Mouse (Mus musculus) hindbrain, embryonic 12.5 days (tissue): ENCODE measurements at regions not wholly inside any gene's neighbourhood (a gene's known extent, or its start where the extent isn't known, plus 50 kb on each side); places are given as distances from the start of the nearest gene placed in this dataset.

Experiments
- ATAC-seq: fragments of 200-750 bp; cut with Nextera tagmentation; 2 replicates; pipeline ENCODE4 v1.8.0; 2017; ENCODE audit warnings: moderate TSS enrichment; ENCODE audit not compliant: low FRiP score
- H3K27ac ChIP-seq: fragments of 300-500 bp; sonication (generic); 2 replicates; pipeline ENCODE4 v1.5.1; 2016; ENCODE audit warnings: mild to moderate bottlenecking
- H3K27me3 ChIP-seq: fragments of 300-500 bp; sonication (generic); 2 replicates; pipeline ENCODE4 v1.6.1; 2016; ENCODE audit warnings: mild to moderate bottlenecking
- H3K36me3 ChIP-seq: fragments of 300-500 bp; sonication (generic); 2 replicates; pipeline ENCODE4 v1.6.1; 2016; ENCODE audit warnings: mild to moderate bottlenecking
- H3K4me1 ChIP-seq: fragments of 300-500 bp; sonication (generic); 2 replicates; pipeline ENCODE4 v1.6.1; 2016
- H3K4me2 ChIP-seq: fragments of 300-500 bp; sonication (generic); replicated peaks from 2 replicates; pipeline ENCODE4 v1.6.1; 2016; ENCODE audit warnings: mild to moderate bottlenecking
- H3K4me3 ChIP-seq: fragments of 300-500 bp; sonication (generic); 2 replicates; pipeline ENCODE4 v1.5.1; 2016; ENCODE audit warnings: mild to moderate bottlenecking
- H3K9ac ChIP-seq: fragments of 300-500 bp; sonication (generic); 2 replicates; pipeline ENCODE4 v1.6.1; 2016; ENCODE audit warnings: mild to moderate bottlenecking, moderate library complexity
- H3K9me3 ChIP-seq: fragments of 300-500 bp; sonication (generic); replicated peaks from 2 replicates; pipeline ENCODE4 v1.6.1; 2016; ENCODE audit warnings: mild to moderate bottlenecking
- WGBS: fragments of 180-500 bp; shearing (Covaris S2); methylation state at CpG from one replicate; pipeline ENCODE4 v1.1.7; 2016; 5-methylcytosine and 5-hydroxymethylcytosine counted together

GRCm38 (mm10) chr7:96081676-96082075 lies 89.4 kb upstream of the Tenm4 start:
- Histone ChIP-seq H3K4me1 (no peaks in the 10 kb centered on the region), H3K4me3 (no peak overlapping the region), H3K27ac (no peak overlapping the region), H3K27me3 (no peaks in the 10 kb centered on the region), H3K9ac (no peak overlapping the region), H3K4me2 (no peak overlapping the region), H3K9me3 (no peaks in the 10 kb centered on the region), H3K36me3 (no peaks in the 10 kb centered on the region)
- no peak for ATAC-seq
- whole genome bisulfite sequencing, result 57% methylated on average over 4 of the region's 4 CpGs

GRCm38 (mm10) chr7:96095185-96095584 lies 75.9 kb upstream of the Tenm4 start:
- 0 out of 2 replicates have a peak, but pooled peaks cover 2% of the 10 kb centered on the region for H3K4me1 ChIP-seq
- H3K4me2 ChIP-seq, result no peak overlapping the region
- WGBS, result 67% methylated on average over 4 of the region's 4 CpGs
- H3K27ac ChIP-seq, result no peak overlapping the region
- H3K9me3 ChIP-seq, result no peaks in the 10 kb centered on the region
- H3K27me3 ChIP-seq, result no peaks in the 10 kb centered on the region
- no peak overlapping the region for H3K9ac ChIP-seq
- H3K36me3 ChIP-seq, result no peaks in the 10 kb centered on the region
- ATAC-seq, result no peak
- H3K4me3 ChIP-seq, result no peak overlapping the region

GRCm38 (mm10) chr7:96095752-96096151 lies 75.3 kb upstream of the Tenm4 start:
- no peak overlapping the region for H3K27ac ChIP-seq
- no peak overlapping the region for H3K9ac ChIP-seq
- no peak overlapping the region for H3K4me2 ChIP-seq
- H3K4me3 ChIP-seq, result no peak overlapping the region
- ATAC-seq, result no peak
- H3K9me3 ChIP-seq, result no peaks in the 10 kb centered on the region
- H3K27me3 ChIP-seq, result no peaks in the 10 kb centered on the region
- H3K36me3 ChIP-seq, result no peaks in the 10 kb centered on the region
- WGBS, result 82% methylated on average over 3 of the region's 3 CpGs
- 0 out of 2 replicates have a peak, but pooled peaks cover 2% of the 10 kb centered on the region for H3K4me1 ChIP-seq

GRCm38 (mm10) chr7:96098686-96099376 lies 72.2 kb upstream of the Tenm4 start:
- Histone ChIP-seq H3K27ac (no peak overlapping the region), H3K4me1 (0 out of 2 replicates have a peak, but pooled peaks cover 2% of the 10 kb centered on the region), H3K4me2 (no peak overlapping the region), H3K9ac (no peak overlapping the region), H3K4me3 (no peak overlapping the region), H3K27me3 (no peaks in the 10 kb centered on the region), H3K9me3 (no peaks in the 10 kb centered on the region), H3K36me3 (no peaks in the 10 kb centered on the region)
- WGBS, result 92% methylated on average over 5 of the region's 5 CpGs
- no peak for ATAC-seq

GRCm38 (mm10) chr7:96102727-96103126 lies 68.3 kb upstream of the Tenm4 start:
- no peaks in the 10 kb centered on the region for H3K27me3 ChIP-seq
- H3K27ac ChIP-seq, result no peak overlapping the region
- no peak overlapping the region for H3K9ac ChIP-seq
- 77% methylated on average over 6 of the region's 6 CpGs for WGBS
- H3K4me1 ChIP-seq, result no peaks in the 10 kb centered on the region
- H3K36me3 ChIP-seq, result no peaks in the 10 kb centered on the region
- no peak for ATAC-seq
- H3K4me3 ChIP-seq, result no peak overlapping the region
- H3K4me2 ChIP-seq, result no peak overlapping the region
- H3K9me3 ChIP-seq, result no peaks in the 10 kb centered on the region

- no peaks in the 10 kb centered on the region for H3K36me3 ChIP-seq
- WGBS, result 82% methylated on average over 2 of the region's 2 CpGs
- H3K27ac ChIP-seq, result no peak overlapping the region
These were observed 62.3 kb upstream of the Tenm4 start for GRCm38 (mm10) chr7:96108768-96109167.

GRCm38 (mm10) chr7:96120142-96120541 lies 50.9 kb upstream of the Tenm4 start:
- no peak for ATAC-seq
- H3K9me3 ChIP-seq, result no peaks in the 10 kb centered on the region
- 78% methylated on average over 8 of the region's 8 CpGs for WGBS
- H3K9ac ChIP-seq, result no peak overlapping the region
- H3K27ac ChIP-seq, result no peak overlapping the region
- no peak overlapping the region for H3K4me2 ChIP-seq
- no peaks in the 10 kb centered on the region for H3K36me3 ChIP-seq
- no peaks in the 10 kb centered on the region for H3K4me1 ChIP-seq
- H3K27me3 ChIP-seq, result no peaks in the 10 kb centered on the region
- no peak overlapping the region for H3K4me3 ChIP-seq

More at GRCm38 (mm10) chr7:96108768-96109167, 62.3 kb upstream of the Tenm4 start:
- no peak overlapping the region for H3K4me2 ChIP-seq
- H3K4me3 ChIP-seq, result no peak overlapping the region
- H3K9me3 ChIP-seq, result no peaks in the 10 kb centered on the region
- no peak overlapping the region for H3K9ac ChIP-seq
- no peaks in the 10 kb centered on the region for H3K27me3 ChIP-seq
- no peaks in the 10 kb centered on the region for H3K4me1 ChIP-seq
- ATAC-seq, result no peak
